Mouse (Mus musculus) lung, adult 2 months (tissue): Measurements from ENCODE around the gene Nipal4.

Experiments used
- CTCF ChIP-seq: fragments of 200-500 bp; IDR thresholded peaks from 2 replicates; pipeline ENCODE4 v1.5.1; 2011; ENCODE audit warnings: mild to moderate bottlenecking, low read length, control low read depth; ENCODE audit not compliant: insufficient read depth
- POLR2A ChIP-seq: fragments of 200-500 bp; IDR thresholded peaks from 2 replicates; pipeline ENCODE4 v1.6.1; 2011; ENCODE audit warnings: low read depth, mild to moderate bottlenecking, control low read depth, low read length, borderline replicate concordance; ENCODE audit errors: extremely low read depth

GRCm38 (mm10) chr11:46102107-46102506 lies 64.2 kb downstream of the Nipal4 start:
- TF ChIP-seq CTCF, result no peak
- TF ChIP-seq POLR2A, result no peak
